Mouse (Mus musculus) heart, embryonic 15.5 days (tissue): ENCODE results near the gene Nup210. TPM values are rescaled to one million over a fixed set of nuclear protein-coding genes. Genes with fewer than 3 reads are reported as not detected.

Experiments used
- ATAC-seq: fragments of 200-750 bp; cut with Nextera tagmentation; replicated peaks from 2 replicates; pipeline ENCODE4 v1.8.0; 2017; ENCODE audit warnings: low read depth, moderate TSS enrichment; ENCODE audit not compliant: insufficient number of reproducible peaks, insufficient read depth, low FRiP score
- H3K27ac ChIP-seq: fragments of 300-500 bp; sonication (generic); 2 replicates; pipeline ENCODE4 v1.5.1; 2015; ENCODE audit warnings: mild to moderate bottlenecking, inconsistent platforms
- H3K27me3 ChIP-seq: fragments of 300-500 bp; sonication (generic); 2 replicates; pipeline ENCODE4 v1.6.1; 2015; ENCODE audit warnings: inconsistent platforms
- H3K36me3 ChIP-seq: fragments of 300-500 bp; sonication (generic); 2 replicates; pipeline ENCODE4 v1.6.1; 2015; ENCODE audit warnings: mild to moderate bottlenecking, inconsistent platforms
- H3K4me1 ChIP-seq: fragments of 300-500 bp; sonication (generic); replicated peaks from 2 replicates; pipeline ENCODE4 v1.6.1; 2015; ENCODE audit warnings: inconsistent platforms
- H3K4me2 ChIP-seq: fragments of 300-500 bp; sonication (generic); 2 replicates; pipeline ENCODE4 v1.6.1; 2015; ENCODE audit warnings: inconsistent platforms, mild to moderate bottlenecking, moderate library complexity
- H3K4me3 ChIP-seq: fragments of 300-500 bp; sonication (generic); 2 replicates; pipeline ENCODE4 v1.5.1; 2015; ENCODE audit warnings: mild to moderate bottlenecking, inconsistent platforms
- H3K9ac ChIP-seq: fragments of 300-500 bp; sonication (generic); 2 replicates; pipeline ENCODE4 v1.6.1; 2015; ENCODE audit warnings: mild to moderate bottlenecking, inconsistent platforms
- H3K9me3 ChIP-seq: fragments of 300-500 bp; sonication (generic); replicated peaks from 2 replicates; pipeline ENCODE4 v1.6.1; 2016; ENCODE audit warnings: inconsistent platforms
- WGBS: fragments of 180-500 bp; shearing (Covaris S2); methylation state at CpG from one replicate; pipeline ENCODE4 v1.1.7; 2015; ENCODE audit warnings: mixed read lengths; 5-methylcytosine and 5-hydroxymethylcytosine counted together
- polyA plus RNA-seq: library from polyadenylated mRNA; unstranded; fragments of >200 nt; fragmentation: Nextera tagmentation; extraction: Ambion mirVana; gene quantifications from 2 replicates; pipeline ENCODE4 v1.2.1, GENCODE M21; 2015

Gene Nup210
- polyA plus RNA-seq, 1 experiment from 2014 or later, result 6.2 TPM

DNA sequence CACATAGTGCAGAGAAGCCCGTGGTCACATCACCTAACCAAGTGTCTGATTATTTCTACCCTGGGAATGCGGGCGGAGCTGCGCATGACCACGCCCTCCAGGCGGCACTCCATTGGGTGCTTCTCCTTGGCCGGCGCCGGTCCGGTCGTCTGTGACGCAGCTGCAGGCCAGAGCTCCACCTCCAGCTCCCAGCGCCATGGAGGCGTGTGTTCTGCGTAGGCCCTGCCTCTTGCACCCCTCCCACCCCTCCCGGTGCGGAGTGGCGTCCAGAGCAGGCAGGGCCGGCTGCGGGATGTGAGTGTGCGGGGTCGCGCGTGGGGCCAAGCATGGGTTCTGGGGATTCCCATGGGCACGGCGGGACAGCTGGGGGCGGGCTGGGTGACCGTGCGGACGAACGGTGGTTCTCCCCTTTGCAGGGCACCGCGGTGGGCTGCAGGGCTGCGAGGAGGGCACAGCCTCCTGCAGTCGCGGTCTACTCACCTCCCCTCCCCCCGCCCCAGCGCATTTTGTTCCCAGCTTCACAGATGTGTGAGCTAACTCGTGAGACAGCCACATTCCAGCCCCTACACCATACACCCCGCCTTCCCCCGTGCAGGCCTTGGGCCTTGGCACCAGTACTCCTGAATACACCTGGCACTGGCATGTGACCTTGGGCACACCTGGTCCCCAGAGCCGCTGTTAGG lies 40.1 kb upstream of the Nup210 start, which contains the start of gene Hdac11:
TSS of gene Hdac11 (plus strand) at position 112 of the 683 bp plus-strand sequence.
- H3K27ac ChIP-seq, result peak within 1 kb of the TSS; percentile 81
- H3K9me3 ChIP-seq, result no peaks in the 10 kb centered on the region
- under 1% methylated on average over 42 of the region's 42 CpGs for WGBS
- peak; percentile 92 for ATAC-seq
- peak within 1 kb of the TSS; percentile 72 for H3K4me3 ChIP-seq
- H3K27me3 ChIP-seq, result peaks cover 5% of the 10 kb centered on the region; the same call in 1 of the 2 replicates
- H3K9ac ChIP-seq, result peak within 1 kb of the TSS; percentile 78
- H3K4me1 ChIP-seq, result peaks cover 59% of the 10 kb centered on the region
- H3K36me3 ChIP-seq, result no peaks in the 10 kb centered on the region
- peak within 1 kb of the TSS; percentile 84 for H3K4me2 ChIP-seq

DNA sequence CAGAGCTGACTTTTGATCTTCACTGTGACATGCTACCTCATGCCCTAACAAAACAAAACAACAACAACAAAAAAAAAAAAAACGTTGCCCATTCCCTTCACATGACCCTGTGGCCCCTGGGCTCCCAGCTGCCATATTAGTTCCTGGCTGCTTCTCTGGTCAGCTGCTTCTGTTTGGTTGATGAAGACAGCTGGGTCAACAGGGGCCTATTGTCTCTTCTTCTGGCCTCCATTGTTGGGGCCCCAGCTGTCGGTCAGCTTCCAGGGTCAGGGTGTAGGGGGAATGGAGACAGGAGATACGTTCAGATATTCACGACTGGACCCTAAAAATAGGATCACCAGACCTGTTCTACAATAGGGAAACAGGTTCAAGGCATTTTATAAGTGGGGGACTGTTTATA lies 39.4 kb upstream of the Nup210 start:
- no peaks in the 10 kb centered on the region for H3K9me3 ChIP-seq
- H3K4me2 ChIP-seq, result peak overlapping the region; percentile 84
- peaks cover 55% of the 10 kb centered on the region for H3K4me1 ChIP-seq
- H3K9ac ChIP-seq, result no peak overlapping the region
- H3K36me3 ChIP-seq, result no peaks in the 10 kb centered on the region
- peak overlapping the region; percentile 72 for H3K4me3 ChIP-seq
- H3K27ac ChIP-seq, result peak overlapping the region; percentile 81; the same call in 1 of the 2 replicates
- no peak for ATAC-seq
- WGBS, result 19% methylated on average over 4 of the region's 4 CpGs
- H3K27me3 ChIP-seq, result peaks cover 5% of the 10 kb centered on the region; the same call in 1 of the 2 replicates

DNA sequence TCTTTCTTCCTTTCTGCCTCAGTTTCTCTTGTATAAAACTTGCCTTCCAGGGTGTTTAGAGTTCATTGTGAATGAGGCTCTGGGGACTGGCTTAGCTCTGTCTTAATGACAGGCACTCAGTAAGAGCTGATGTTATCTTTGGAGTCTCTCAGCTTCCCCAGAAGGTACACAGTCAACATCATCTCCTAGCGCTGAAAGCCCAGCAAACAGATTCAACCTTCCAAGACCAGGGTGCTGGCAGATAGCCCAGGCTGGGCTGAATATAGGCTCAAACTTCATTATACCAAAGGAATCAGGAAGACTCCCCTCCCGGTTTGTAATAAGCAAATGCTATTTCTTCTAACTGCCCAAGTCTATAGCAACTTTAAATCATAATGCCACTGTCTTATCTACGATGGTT lies 38.7 kb upstream of the Nup210 start:
- H3K4me2 ChIP-seq, result no peak overlapping the region
- no peaks in the 10 kb centered on the region for H3K36me3 ChIP-seq
- ATAC-seq, result no peak
- peak overlapping the region; percentile 17; the same call in 1 of the 2 replicates for H3K27ac ChIP-seq
- H3K4me1 ChIP-seq, result peaks cover 48% of the 10 kb centered on the region
- no peaks in the 10 kb centered on the region for H3K9me3 ChIP-seq
- no peak overlapping the region for H3K9ac ChIP-seq
- WGBS, result 49% methylated on average over 3 of the region's 3 CpGs
- H3K27me3 ChIP-seq, result peaks cover 5% of the 10 kb centered on the region; the same call in 1 of the 2 replicates
- H3K4me3 ChIP-seq, result no peak overlapping the region

DNA sequence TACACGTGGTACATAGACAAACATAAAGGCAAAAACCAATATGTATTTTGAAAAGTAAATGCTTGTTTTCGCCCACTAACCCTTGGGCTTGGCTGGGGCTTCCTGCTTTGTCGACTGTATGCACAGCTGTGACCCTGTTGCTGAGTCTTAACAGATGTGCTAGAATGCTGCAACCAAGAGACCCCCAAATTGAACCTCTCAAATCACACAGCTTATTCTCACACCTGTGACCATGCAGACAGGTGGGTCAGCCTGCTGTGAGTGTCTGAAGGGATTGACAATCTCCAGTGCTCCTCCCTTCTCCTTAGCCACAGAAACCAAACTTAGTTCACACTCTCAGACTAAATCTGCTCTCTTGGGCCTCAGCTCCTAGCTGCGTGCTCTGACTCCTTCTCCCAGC lies 38.1 kb upstream of the Nup210 start:
- H3K27ac ChIP-seq, result no peak overlapping the region
- H3K36me3 ChIP-seq, result no peaks in the 10 kb centered on the region
- H3K4me1 ChIP-seq, result peaks cover 42% of the 10 kb centered on the region
- ATAC-seq, result no peak
- 50% methylated on average over 4 of the region's 4 CpGs for WGBS
- H3K4me2 ChIP-seq, result no peak overlapping the region
- H3K9me3 ChIP-seq, result no peaks in the 10 kb centered on the region
- peaks cover 5% of the 10 kb centered on the region; the same call in 1 of the 2 replicates for H3K27me3 ChIP-seq
- H3K4me3 ChIP-seq, result no peak overlapping the region
- H3K9ac ChIP-seq, result no peak overlapping the region

DNA sequence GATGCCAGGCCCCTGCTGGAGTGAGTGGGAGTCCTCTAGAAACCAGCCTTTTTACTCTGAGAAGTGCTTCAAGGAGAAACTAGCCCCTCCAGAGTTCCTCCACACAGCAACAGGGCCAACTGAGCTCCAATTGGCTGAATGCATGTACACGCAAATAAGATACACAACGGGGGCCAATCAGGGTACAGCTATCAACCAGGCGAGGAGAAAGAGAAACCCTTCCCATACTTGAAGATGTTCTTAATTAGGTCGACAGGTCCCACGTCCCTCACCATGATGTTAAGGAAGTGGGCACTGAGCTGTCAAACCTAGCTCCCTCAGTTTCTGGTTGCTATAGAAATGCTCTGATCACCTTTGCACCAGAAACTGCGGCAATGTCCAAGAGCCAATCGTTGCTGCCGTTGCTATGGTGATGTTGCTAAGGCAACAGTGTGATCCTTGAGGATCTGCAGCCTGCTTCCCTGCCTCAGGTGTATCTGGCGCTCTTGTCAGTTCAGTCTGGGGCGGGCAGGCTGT lies 37.0 kb upstream of the Nup210 start:
- Histone ChIP-seq H3K9ac (no peak overlapping the region), H3K4me2 (peak overlapping the region; percentile 20; the same call in 1 of the 2 replicates), H3K36me3 (no peaks in the 10 kb centered on the region), H3K4me3 (no peak overlapping the region), H3K9me3 (no peaks in the 10 kb centered on the region), H3K27ac (no peak overlapping the region), H3K27me3 (peaks cover 5% of the 10 kb centered on the region; the same call in 1 of the 2 replicates), H3K4me1 (peaks cover 36% of the 10 kb centered on the region)
- ATAC-seq, result no peak
- WGBS, result 8% methylated on average over 10 of the region's 10 CpGs

DNA sequence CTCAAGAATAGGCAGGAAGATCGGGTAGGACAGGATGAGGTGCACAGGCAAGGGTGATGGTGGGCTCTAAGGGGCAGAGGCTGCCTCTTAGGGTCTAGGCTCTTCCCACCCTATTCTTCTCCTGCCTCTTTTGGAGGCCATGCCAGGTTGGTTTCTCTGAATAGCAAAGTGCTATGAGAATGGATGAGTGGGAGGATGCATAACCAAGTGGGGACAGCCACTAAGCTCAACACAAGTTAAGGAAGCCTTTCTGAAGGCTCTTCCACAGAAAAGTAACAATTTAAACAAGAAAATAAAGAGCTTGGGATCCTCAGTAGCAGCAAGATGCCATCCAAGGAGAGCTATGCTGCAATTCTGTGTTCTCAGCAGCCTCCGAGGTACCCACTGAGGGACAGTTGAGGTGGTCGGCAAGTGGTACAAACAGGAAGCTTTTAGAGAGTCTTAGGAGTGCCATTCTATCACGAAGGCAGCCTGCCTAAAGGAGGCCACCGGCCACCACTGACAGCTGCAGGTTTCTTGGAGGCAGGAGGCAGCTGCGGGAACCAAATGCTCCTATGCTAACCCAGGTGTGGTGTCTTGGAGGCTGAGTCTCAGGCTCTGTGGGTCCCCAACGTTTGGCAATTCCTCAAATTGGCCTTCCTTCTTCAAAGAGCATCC lies 36.4 kb upstream of the Nup210 start:
- WGBS, result 46% methylated on average over 7 of the region's 7 CpGs
- peaks cover 30% of the 10 kb centered on the region for H3K4me1 ChIP-seq
- no peak overlapping the region for H3K9ac ChIP-seq
- H3K27ac ChIP-seq, result no peak overlapping the region
- H3K27me3 ChIP-seq, result peaks cover 5% of the 10 kb centered on the region; the same call in 1 of the 2 replicates
- no peak overlapping the region for H3K4me3 ChIP-seq
- H3K9me3 ChIP-seq, result no peaks in the 10 kb centered on the region
- no peak for ATAC-seq
- no peak overlapping the region for H3K4me2 ChIP-seq
- no peaks in the 10 kb centered on the region for H3K36me3 ChIP-seq

DNA sequence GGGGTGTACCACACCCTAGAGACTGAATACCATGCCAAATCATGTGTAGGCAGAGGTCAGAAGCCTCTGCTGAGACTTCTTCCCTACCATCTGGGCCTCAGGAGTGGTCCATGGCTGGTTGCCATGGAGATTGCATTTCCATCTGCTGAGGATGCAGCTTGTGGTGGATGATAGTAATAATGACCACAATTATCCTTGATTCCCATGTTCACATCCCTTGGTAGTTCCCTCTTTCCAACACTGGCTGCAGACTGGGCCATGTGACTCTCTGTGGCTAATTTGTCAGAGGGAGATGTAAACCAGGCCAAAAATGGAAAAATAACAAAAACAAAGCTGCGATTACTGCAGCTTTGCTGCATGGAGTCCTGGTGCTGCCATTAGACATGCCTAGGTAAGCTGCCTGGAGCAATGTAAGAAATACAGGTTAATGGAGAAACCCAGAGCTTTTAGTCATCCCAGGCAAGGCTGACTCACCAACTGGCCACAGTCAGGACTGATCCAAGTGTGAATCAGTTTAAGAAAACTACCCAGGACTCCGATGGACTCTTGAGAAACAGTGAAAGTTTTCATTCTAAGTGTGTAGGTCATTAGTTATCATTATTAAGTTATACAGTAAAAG lies 30.6 kb upstream of the Nup210 start:
- 85% methylated on average over 2 of the region's 2 CpGs for WGBS
- H3K4me3 ChIP-seq, result no peak overlapping the region
- 0 out of 2 replicates have a peak, but pooled peaks cover 12% of the 10 kb centered on the region for H3K27me3 ChIP-seq
- ATAC-seq, result no peak
- no peaks in the 10 kb centered on the region for H3K4me1 ChIP-seq
- no peaks in the 10 kb centered on the region for H3K9me3 ChIP-seq
- H3K36me3 ChIP-seq, result no peaks in the 10 kb centered on the region
- no peak overlapping the region for H3K4me2 ChIP-seq
- no peak overlapping the region for H3K27ac ChIP-seq
- H3K9ac ChIP-seq, result no peak overlapping the region

DNA sequence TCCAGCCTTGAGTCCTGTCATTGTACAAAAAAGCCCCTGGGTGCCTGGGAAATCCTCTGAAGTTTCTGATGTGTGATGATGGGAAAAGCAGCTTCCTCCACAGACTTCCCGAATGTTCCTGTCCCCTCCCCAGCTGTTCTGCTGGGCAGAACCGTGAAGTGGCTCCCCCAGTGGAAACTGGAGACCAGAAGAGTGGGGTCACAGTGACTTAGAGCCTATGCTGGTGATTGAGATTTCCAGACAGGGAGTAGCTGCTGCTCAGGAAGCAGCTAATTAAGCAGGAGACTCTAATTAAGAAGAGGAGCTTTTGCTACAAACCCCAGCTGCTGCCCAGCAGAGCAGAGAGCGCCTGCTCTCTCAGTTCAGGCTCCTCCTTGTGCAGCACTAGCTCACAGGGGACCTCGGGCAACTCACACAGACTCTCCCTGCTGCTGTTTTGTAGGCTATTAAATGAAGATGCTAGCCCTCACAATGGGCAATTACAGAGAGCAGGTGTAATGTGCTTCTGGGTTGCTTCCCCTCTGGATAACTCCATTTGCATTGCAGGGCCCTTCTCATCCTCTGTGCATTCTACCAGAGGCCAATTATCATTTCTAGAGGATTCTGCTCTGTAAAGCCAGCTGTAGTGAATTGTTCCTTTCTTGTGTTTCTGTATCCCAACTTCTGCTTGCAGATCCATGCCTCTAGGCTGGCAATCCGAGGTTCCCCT lies 30.0 kb upstream of the Nup210 start:
- H3K27me3 ChIP-seq, result 0 out of 2 replicates have a peak, but pooled peaks cover 12% of the 10 kb centered on the region
- H3K9ac ChIP-seq, result no peak overlapping the region
- no peaks in the 10 kb centered on the region for H3K36me3 ChIP-seq
- no peak for ATAC-seq
- H3K27ac ChIP-seq, result no peak overlapping the region
- H3K4me1 ChIP-seq, result no peaks in the 10 kb centered on the region
- no peak overlapping the region for H3K4me2 ChIP-seq
- 40% methylated on average over 5 of the region's 5 CpGs for WGBS
- no peaks in the 10 kb centered on the region for H3K9me3 ChIP-seq
- H3K4me3 ChIP-seq, result no peak overlapping the region

DNA sequence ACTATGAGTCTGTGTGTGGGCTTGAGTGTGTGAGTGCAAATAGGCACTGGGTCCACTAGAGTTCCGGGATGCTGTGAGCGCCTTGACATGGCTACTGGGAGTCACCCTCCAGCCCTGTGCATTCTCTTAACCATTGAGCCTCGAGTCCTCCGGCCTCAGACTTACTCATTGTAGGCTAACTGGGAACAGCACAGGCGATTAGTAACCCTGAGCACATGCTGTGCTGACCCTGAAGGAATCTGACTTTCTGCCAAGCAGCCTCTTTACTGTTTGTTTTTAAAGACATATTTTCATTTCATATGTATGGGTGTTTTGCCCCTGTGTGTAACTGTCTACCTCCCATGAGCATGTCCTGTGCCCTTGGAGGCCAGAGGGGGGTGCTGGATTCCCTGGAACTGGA lies 28.9 kb upstream of the Nup210 start:
- WGBS, result 76% methylated on average over 5 of the region's 5 CpGs
- Histone ChIP-seq H3K9ac (no peak overlapping the region), H3K4me3 (no peak overlapping the region), H3K36me3 (no peaks in the 10 kb centered on the region), H3K4me1 (no peaks in the 10 kb centered on the region), H3K4me2 (no peak overlapping the region), H3K9me3 (no peaks in the 10 kb centered on the region), H3K27me3 (0 out of 2 replicates have a peak, but pooled peaks cover 12% of the 10 kb centered on the region), H3K27ac (no peak overlapping the region)
- no peak for ATAC-seq

DNA sequence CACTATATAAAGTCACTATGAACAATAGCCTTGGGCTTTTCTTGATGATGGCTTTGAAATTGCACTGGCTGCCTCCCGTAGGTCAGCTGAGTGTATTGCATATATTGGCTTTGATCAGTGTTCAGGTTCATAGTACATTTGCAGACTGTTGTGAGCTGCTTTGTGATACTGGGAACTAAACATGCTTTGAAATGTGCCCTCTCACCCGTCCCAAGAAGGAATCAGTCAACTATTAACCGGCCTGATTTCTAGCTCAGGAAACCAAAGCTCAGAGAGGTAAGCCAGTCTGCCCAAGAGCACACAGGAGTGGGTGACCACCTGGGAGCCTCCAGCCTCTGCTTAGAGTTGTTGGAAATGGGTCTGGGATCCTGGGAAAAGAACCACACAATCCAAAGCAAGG lies 28.4 kb upstream of the Nup210 start:
- H3K27ac ChIP-seq, result no peak overlapping the region
- no peak overlapping the region for H3K4me3 ChIP-seq
- no peaks in the 10 kb centered on the region for H3K4me1 ChIP-seq
- H3K36me3 ChIP-seq, result no peaks in the 10 kb centered on the region
- WGBS, result 76% methylated on average over 3 of the region's 3 CpGs
- no peak for ATAC-seq
- no peak overlapping the region for H3K9ac ChIP-seq
- H3K27me3 ChIP-seq, result 0 out of 2 replicates have a peak, but pooled peaks cover 12% of the 10 kb centered on the region
- no peaks in the 10 kb centered on the region for H3K9me3 ChIP-seq
- no peak overlapping the region for H3K4me2 ChIP-seq

DNA sequence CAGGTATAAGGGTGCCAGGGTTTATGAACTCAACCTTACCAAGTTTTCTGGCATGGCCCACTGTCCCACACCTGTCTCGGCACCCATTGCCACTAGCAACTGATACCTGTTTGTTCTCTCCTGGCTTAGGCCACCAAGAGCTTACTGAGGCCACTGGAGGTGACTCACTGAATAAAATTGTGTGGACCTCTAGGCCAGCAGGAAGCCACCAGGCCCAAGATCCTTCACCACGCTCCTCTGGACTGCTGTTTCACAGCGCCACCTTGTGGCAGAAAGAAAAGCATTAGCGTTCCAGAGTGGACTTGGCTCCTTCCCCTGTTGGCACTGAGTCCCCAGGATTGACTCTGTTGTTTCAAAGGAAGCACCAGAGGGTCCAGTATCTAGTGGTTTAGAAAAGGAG lies 23.2 kb upstream of the Nup210 start:
- Histone ChIP-seq H3K4me1 (no peaks in the 10 kb centered on the region), H3K4me3 (no peak overlapping the region), H3K27ac (no peak overlapping the region), H3K36me3 (no peaks in the 10 kb centered on the region), H3K27me3 (0 out of 2 replicates have a peak, but pooled peaks cover 5% of the 10 kb centered on the region), H3K4me2 (no peak overlapping the region), H3K9me3 (no peaks in the 10 kb centered on the region), H3K9ac (no peak overlapping the region)
- no peak for ATAC-seq
- WGBS, result 19% methylated on average over 4 of the region's 4 CpGs
